Mouse (Mus musculus) lung, adult 2 months (tissue): ENCODE measurements at regions not wholly inside any gene's neighbourhood (a gene's known extent, or its start where the extent isn't known, plus 50 kb on each side); places are given as distances from the start of the nearest gene placed in this dataset.

Source experiments
- CTCF ChIP-seq: fragments of 200-500 bp; IDR thresholded peaks from 2 replicates; pipeline ENCODE4 v1.5.1; 2011; ENCODE audit warnings: mild to moderate bottlenecking, low read length, control low read depth; ENCODE audit not compliant: insufficient read depth
- POLR2A ChIP-seq: fragments of 200-500 bp; IDR thresholded peaks from 2 replicates; pipeline ENCODE4 v1.6.1; 2011; ENCODE audit warnings: low read depth, mild to moderate bottlenecking, control low read depth, low read length, borderline replicate concordance; ENCODE audit errors: extremely low read depth

GRCm38 (mm10) chr8:8951186-8951585, 260.9 kb upstream of the Arglu1 start:
- TF ChIP-seq CTCF (no peak), POLR2A (no peak)
